Mouse (Mus musculus) cerebellum, adult 2 months (tissue): ENCODE results near the gene Slc16a8. TPM values are rescaled to one million over a fixed set of nuclear protein-coding genes. Genes with fewer than 3 reads are reported as not detected.

ENCODE experiments used
- DNase-seq, 2 experiments: peaks; one replicate each; pipeline ENCODE4 v3.0.0; 2021
- H3K27ac ChIP-seq: fragments of 200-500 bp; 2 replicates; pipeline ENCODE4 v1.5.1; 2012; ENCODE audit warnings: low read length, control low read depth, inconsistent platforms; ENCODE audit not compliant: insufficient read depth
- H3K27me3 ChIP-seq: fragments of 200-500 bp; 2 replicates; pipeline ENCODE4 v1.6.1; 2012; ENCODE audit warnings: inconsistent platforms, mild to moderate bottlenecking, low read length, moderate library complexity; ENCODE audit not compliant: control insufficient read depth, insufficient read depth
- H3K4me1 ChIP-seq: fragments of 200-500 bp; 2 replicates; pipeline ENCODE4 v1.6.1; 2011; ENCODE audit warnings: low read length; ENCODE audit not compliant: control insufficient read depth, insufficient read depth
- H3K4me3 ChIP-seq: fragments of 200-500 bp; replicated peaks from 2 replicates; pipeline ENCODE3; 2011; ENCODE audit warnings: mild to moderate bottlenecking, low read depth, low read length, control low read depth; ENCODE audit not compliant: insufficient read depth
- CTCF ChIP-seq: fragments of 200-500 bp; IDR thresholded peaks from 2 replicates; pipeline ENCODE4 v1.5.1; 2011; ENCODE audit warnings: low read depth, mild to moderate bottlenecking, control low read depth, low read length, moderate library complexity, borderline replicate concordance; ENCODE audit not compliant: insufficient read depth
- POLR2A ChIP-seq: fragments of 200-500 bp; IDR thresholded peaks from 2 replicates; pipeline ENCODE4 v1.6.1; 2011; ENCODE audit warnings: low read length, control low read depth, borderline replicate concordance; ENCODE audit not compliant: insufficient read depth
- WGBS: fragments of 180-500 bp; shearing (Covaris S2); methylation state at CpG from one replicate; pipeline ENCODE4 v1.1.7; 2018; 5-methylcytosine and 5-hydroxymethylcytosine counted together
- polyA plus RNA-seq: library from polyadenylated mRNA; depleted of rRNA; stranded (reverse); fragments of >200 nt; gene quantifications from 2 replicates; pipeline ENCODE4 v1.2.3, GENCODE M21; 2012; rRNA removed

Gene Slc16a8
- 0.47 and 1.7 TPM in 2 replicates for polyA plus RNA-seq

DNA sequence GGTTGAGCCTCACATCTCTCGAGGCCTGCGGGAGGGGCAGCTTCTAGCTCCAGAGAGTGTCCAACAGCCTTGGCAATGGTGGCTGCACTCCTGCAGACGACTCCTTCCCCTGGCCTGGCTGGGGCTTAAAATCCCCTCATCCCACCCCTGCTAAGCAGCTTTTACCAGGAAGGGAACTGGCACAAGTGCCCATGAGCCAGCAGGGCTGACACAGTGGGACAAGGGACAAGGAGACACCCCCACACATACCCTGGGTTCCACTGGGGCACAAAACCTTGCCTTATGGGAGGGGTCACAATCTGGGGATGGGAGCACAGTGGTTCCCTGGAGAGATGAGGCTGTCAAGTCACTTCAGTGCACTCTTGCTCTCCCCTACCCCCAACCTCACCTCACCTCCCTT lies at the start of gene Slc16a8:
Slc16a8 (minus strand) TSS at position 101 of the 400 bp plus-strand sequence.
- no peaks in the 10 kb centered on the region; the same call in 1 of the 2 replicates for H3K27me3 ChIP-seq

DNA sequence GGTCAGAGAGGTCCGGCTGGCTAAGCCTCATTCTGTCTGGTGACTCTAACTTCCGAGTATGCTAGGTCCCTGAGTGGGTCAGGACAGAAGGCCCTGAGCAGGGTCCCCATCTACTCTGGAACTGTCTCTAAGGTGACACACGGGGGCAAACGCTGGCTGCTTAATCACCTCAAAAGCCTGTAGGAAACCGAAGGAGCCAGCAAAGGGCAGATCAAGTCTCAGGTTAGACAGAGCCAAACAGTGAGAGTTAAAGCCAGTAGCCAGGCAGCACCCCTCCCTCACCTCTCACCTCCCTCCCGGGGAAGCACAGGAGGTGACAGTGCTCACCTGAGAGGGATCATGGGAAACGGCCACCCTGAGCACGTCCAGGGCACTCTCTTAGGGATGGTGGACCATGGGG lies 49.2 kb upstream of the Slc16a8 start:
- Histone ChIP-seq H3K4me3 (no peak overlapping the region), H3K4me1 (no peaks in the 10 kb centered on the region), H3K27me3 (no peaks in the 10 kb centered on the region), H3K27ac (no peak overlapping the region)
- no peak for DNase-seq
- 94% methylated on average over 8 of the region's 8 CpGs for WGBS
- TF ChIP-seq CTCF (no peak), POLR2A (no peak)

More for the DNA sequence above, at the start of gene Slc16a8:
- H3K4me3 ChIP-seq: no peak within 1 kb of the TSS
- 20% methylated on average over 3 of the region's 3 CpGs for WGBS
- peaks cover 4% of the 10 kb centered on the region; the same call in 1 of the 2 replicates for H3K4me1 ChIP-seq
- TF ChIP-seq CTCF: no peak
- no peak for TF ChIP-seq POLR2A
- no peak for DNase-seq
- no peak within 1 kb of the TSS for H3K27ac ChIP-seq

DNA sequence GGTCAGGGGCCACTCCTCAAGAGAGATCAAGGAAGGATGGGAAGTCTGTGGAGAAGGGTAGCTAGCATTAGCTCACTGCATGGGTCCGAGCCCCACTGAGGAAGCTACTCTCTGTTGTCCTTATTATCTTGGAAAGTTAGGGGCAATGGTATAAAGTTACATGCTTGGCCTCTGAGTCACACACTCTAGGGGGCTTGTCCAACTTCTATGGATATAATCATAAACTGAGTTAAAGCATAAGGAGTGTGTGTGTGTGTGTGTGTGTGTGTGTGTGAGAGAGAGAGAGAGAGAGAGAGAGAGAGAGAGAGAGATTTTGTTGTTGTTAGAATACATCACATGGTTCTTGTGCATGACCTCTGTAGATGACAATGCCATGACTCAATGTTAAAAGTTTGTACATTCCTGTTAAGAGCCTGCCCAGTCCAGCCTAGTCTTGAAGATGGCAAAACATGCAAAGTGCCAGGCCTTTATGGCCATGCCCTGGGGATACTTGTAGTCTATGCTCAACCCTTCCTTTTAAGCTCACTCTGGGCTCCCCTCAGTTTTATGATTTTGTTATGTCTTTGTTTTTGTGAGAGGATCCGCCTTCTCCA lies 45.1 kb upstream of the Slc16a8 start:
- no peaks in the 10 kb centered on the region for H3K27me3 ChIP-seq
- no peak for DNase-seq
- no peaks in the 10 kb centered on the region for H3K4me1 ChIP-seq
- no peak for TF ChIP-seq CTCF
- WGBS: 84% methylated on average over 2 of the region's 2 CpGs
- no peak overlapping the region for H3K27ac ChIP-seq
- H3K4me3 ChIP-seq: no peak overlapping the region

DNA sequence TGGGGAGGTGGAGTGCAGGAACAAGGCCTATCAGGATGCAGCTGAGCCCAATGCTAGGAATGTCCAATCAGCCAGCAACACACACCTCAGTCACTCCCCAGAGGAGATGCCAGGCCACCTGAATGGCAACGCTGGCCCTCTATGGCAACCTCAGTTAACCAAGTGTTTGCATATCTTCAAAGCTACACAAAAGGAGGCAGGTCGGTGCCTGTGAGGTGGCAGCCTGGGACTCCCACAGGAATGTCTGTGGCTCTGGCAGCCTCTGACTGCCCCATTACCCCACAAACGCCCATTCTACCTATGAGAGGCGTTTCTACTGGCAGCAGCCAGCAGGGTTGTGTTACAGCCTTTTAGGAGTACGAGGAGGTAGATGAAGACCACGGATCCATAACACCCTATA lies 44.0 kb upstream of the Slc16a8 start:
- Histone ChIP-seq H3K27me3 (no peaks in the 10 kb centered on the region), H3K27ac (no peak overlapping the region), H3K4me3 (no peak overlapping the region), H3K4me1 (no peaks in the 10 kb centered on the region)
- DNase-seq: no peak
- TF ChIP-seq CTCF (no peak), POLR2A (no peak)
- 88% methylated on average over 6 of the region's 6 CpGs for WGBS

DNA sequence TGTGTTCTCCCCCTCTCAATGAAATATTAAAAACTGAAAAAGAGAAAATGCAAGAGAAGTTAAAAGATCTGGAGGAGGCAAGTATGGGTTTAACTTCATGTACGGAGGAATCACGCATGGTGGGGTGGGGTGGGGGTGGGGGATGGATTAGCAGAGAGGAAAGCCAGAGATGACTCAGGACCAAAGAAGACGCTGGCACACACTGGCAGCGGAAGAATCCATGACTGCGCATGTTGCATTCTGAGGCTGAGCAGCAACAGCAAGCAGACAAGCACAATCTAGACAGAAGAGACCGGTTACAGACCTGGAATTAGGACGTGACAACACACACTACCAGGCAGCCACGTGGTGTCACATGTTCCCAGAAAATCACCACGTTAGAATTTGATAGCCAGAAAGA lies 38.2 kb upstream of the Slc16a8 start:
- TF ChIP-seq POLR2A (no peak), CTCF (no peak)
- H3K4me1 ChIP-seq: no peaks in the 10 kb centered on the region
- H3K4me3 ChIP-seq: no peak overlapping the region
- 85% methylated on average over 9 of the region's 9 CpGs for WGBS
- DNase-seq: no peak
- no peaks in the 10 kb centered on the region for H3K27me3 ChIP-seq
- H3K27ac ChIP-seq: no peak overlapping the region

DNA sequence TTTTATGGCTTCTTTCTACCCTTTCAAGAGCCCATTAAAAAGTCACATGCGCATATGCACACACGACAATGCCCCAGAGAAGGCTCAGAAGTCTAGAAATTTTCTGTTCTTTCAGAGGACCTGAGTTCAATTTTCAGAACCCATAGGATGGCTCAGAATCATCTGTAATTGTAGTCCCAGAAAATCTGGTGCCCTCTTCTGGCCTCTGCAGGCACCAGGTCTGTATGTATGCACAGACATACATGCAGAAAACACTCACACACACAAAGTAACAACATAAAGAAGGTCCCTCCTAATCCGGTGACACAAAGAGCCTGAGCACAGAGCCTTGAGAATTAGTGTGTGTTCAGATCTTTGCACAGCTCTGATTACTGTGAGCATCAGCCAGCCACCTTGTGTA lies 35.8 kb upstream of the Slc16a8 start:
- TF ChIP-seq CTCF (no peak), POLR2A (no peak)
- Histone ChIP-seq H3K4me3 (no peak overlapping the region), H3K27ac (no peak overlapping the region), H3K4me1 (no peaks in the 10 kb centered on the region), H3K27me3 (no peaks in the 10 kb centered on the region)
- DNase-seq: no peak
- WGBS: 90% methylated on average over 3 of the region's 3 CpGs

DNA sequence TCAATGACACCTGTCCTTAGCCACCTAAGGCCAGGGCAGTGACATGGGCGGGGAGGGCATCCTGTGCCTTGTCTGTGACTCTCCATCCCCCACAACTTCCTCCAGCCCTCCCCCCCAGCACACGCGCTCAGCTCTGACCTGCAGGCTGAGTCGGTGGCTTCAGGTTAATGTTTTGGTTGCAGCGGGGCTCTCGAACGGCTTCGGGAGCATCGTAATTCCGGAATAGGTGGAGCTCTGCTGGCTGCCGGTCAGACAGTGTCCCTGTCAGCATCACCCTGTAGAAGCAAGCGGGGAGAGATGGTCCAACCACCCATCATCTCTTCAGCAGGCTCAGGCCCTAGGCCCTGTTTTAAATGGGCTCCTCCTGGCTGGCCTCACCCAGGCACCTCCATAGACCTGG lies 34.9 kb upstream of the Slc16a8 start:
- WGBS: 96% methylated on average over 12 of the region's 12 CpGs
- H3K4me3 ChIP-seq: no peak overlapping the region
- no peak for DNase-seq
- no peaks in the 10 kb centered on the region for H3K27me3 ChIP-seq
- TF ChIP-seq POLR2A (no peak), CTCF (no peak)
- H3K27ac ChIP-seq: no peak overlapping the region
- H3K4me1 ChIP-seq: no peaks in the 10 kb centered on the region

DNA sequence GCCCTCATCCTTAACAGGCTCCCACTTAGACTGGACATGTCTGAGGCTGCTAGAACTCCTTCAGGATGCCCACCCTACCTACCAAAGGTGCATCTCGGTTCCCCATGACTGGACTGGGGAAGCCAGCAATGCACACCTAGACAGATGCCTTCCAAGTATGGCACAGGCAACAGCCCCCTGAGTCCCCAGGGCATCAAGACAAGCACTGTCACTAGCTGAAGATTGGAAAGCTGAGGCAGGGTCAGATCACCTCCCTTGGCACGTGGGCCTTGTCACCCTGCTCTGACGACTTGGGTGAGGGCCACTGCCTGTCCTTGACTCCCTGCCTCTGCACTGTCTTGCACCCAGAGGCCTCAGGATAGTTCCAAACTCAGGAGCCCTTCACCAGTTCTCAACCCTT lies 33.8 kb upstream of the Slc16a8 start:
- WGBS: 69% methylated on average over 3 of the region's 3 CpGs
- Histone ChIP-seq H3K27me3 (no peaks in the 10 kb centered on the region), H3K4me3 (no peak overlapping the region), H3K27ac (no peak overlapping the region), H3K4me1 (no peaks in the 10 kb centered on the region)
- TF ChIP-seq CTCF (no peak), POLR2A (no peak)
- DNase-seq: no peak

DNA sequence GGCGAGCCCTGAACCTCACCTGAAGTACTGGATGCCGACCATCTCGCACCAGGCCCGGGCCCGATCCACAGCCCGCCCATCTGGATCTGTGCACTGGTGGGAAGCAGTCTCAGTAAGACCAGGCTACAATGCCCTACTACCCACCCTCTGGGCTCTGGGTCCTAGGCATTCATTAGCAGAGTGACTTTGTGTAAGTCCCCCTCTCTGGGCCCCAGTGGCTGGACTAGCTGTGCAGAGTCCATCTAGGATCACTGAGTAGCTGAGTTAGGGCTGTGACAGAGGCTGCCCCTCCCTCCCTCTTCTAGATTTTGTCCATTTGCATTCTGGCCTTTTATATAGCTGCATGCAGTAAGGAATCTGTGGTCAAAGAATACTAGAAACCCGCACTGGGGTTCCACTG lies 32.5 kb upstream of the Slc16a8 start:
- DNase-seq: no peak
- no peaks in the 10 kb centered on the region for H3K4me1 ChIP-seq
- H3K27ac ChIP-seq: no peak overlapping the region
- H3K4me3 ChIP-seq: no peak overlapping the region
- no peak for TF ChIP-seq CTCF
- no peak for TF ChIP-seq POLR2A
- 81% methylated on average over 7 of the region's 7 CpGs for WGBS
- H3K27me3 ChIP-seq: no peaks in the 10 kb centered on the region
